8 mouse cellular contexts compared by ENCODE assay signal in genomic region chr19:5689565-5690342, GRCm38 (mm10). TPM values are rescaled to one million over a fixed set of nuclear protein-coding genes. Genes with fewer than 3 reads are reported as not detected.
A peak's percentile ranks its signal among the peaks of the same experiment; 100 is the strongest.
DNase-seq lines count a peak whose midpoint lies in the region; ATAC-seq and TF ChIP-seq lines count a peak whose summit lies in the region.

No protein-coding gene starts in this region.

- ATAC-seq in forebrain, postnatal 0 days, result peak; percentile 13; the same call in 1 of the 2 replicates
- peak; percentile 18; the same call in 1 of the 2 replicates for ATAC-seq in neural tube, embryonic 15.5 days (ENCODE audit: low FRiP score)

- H3K4me3 ChIP-seq in MEL (ENCODE audit: control insufficient read depth in 1 of 2, insufficient read depth in 1 of 2, low read depth in 2 of 2, low read length in 2 of 2), result peak overlapping the region; percentile 89 to 99
- peak overlapping the region; percentile 82 for H3K4me3 ChIP-seq in cerebellum, adult 2 months (replicated peaks; ENCODE audit: insufficient read depth, low read depth, low read length)
- H3K4me3 ChIP-seq in forebrain, postnatal 0 days (ENCODE audit: low read depth, low read length), result peak overlapping the region; percentile 69
- H3K4me3 ChIP-seq in lung, adult 2 months (replicated peaks; ENCODE audit: extremely low read depth, low read depth, low read length), result peak overlapping the region; percentile 97
- H3K4me3 ChIP-seq in neural tube, embryonic 15.5 days (replicated peaks), result peak overlapping the region; percentile 86

- H3K79me2 ChIP-seq in MEL (ENCODE audit: control insufficient read depth, insufficient read depth, low read length, poor library complexity), result peaks cover 44% of the 10 kb centered on the region

- no peaks in the 10 kb centered on the region for H3K27me3 ChIP-seq in MEL (ENCODE audit: control insufficient read depth in 1 of 2, insufficient read depth in 2 of 2, low read length in 2 of 2)
- no peaks in the 10 kb centered on the region for H3K27me3 ChIP-seq in cerebellum, adult 2 months (ENCODE audit: control insufficient read depth, insufficient read depth, low read length)
- no peaks in the 10 kb centered on the region for H3K27me3 ChIP-seq in forebrain, postnatal 0 days (ENCODE audit: insufficient read depth, low read length)
- no peaks in the 10 kb centered on the region for H3K27me3 ChIP-seq in neural tube, embryonic 15.5 days (replicated peaks)

- intact Hi-C loops in heart, postnatal 36 days (cut with DNase I), result loop anchor here (1.0 to 5.0 kb wide), 3 partner anchors 38 to 263 kb away; partner anchors contain the start of gene Rela

- TF ChIP-seq CTCF in MEL (IDR thresholded peaks at IDR 0.05 in 2 of 3, conservative IDR thresholded peaks at IDR 0.05 in 1 of 3; ENCODE audit: control insufficient read depth in 1 of 3, insufficient read depth in 1 of 3, low read depth in 2 of 3, low read length in 3 of 3, poor library complexity in 1 of 3, severe bottlenecking in 1 of 3), result no peak
- TF ChIP-seq CTCF in cerebellum, adult 2 months (IDR thresholded peaks at IDR 0.05; ENCODE audit: borderline replicate concordance, insufficient read depth, low read depth, low read length), result no peak
- no peak for TF ChIP-seq CTCF in forebrain, postnatal 0 days (IDR thresholded peaks at IDR 0.05; ENCODE audit: low read depth)
- no peak for TF ChIP-seq CTCF in lung, adult 2 months (IDR thresholded peaks at IDR 0.05; ENCODE audit: insufficient read depth, low read length)

- H3K4me2 ChIP-seq in forebrain, postnatal 0 days (ENCODE audit: low read depth), result peak overlapping the region; percentile 97
- H3K4me2 ChIP-seq in neural tube, embryonic 15.5 days, result peak overlapping the region; percentile 95

- H3K27ac ChIP-seq in MEL (ENCODE audit: control insufficient read depth, low read depth, low read length), result peak overlapping the region; percentile 94
- H3K27ac ChIP-seq in cerebellum, adult 2 months (ENCODE audit: insufficient read depth, low read length), result peak overlapping the region; percentile 70
- peak overlapping the region; percentile 69 for H3K27ac ChIP-seq in forebrain, postnatal 0 days (ENCODE audit: low read depth, low read length)
- peak overlapping the region; percentile 91 for H3K27ac ChIP-seq in neural tube, embryonic 15.5 days (replicated peaks)

- peaks cover 0 to 9% of the 10 kb centered on the region in 2 experiments; a peak in 2 of 4 replicates for H3K36me3 ChIP-seq in MEL (ENCODE audit: control insufficient read depth in 1 of 2, insufficient read depth in 2 of 2, low read length in 2 of 2)
- H3K36me3 ChIP-seq in forebrain, postnatal 0 days (ENCODE audit: insufficient read depth), result peaks cover 29% of the 10 kb centered on the region
- H3K36me3 ChIP-seq in neural tube, embryonic 15.5 days, result peaks cover 37% of the 10 kb centered on the region

- DNase-seq in MEL (ENCODE audit: low read depth, low spot score), result peak; percentile 94
- peak; percentile 75 to 78 for DNase-seq in cerebellum, adult 2 months
- DNase-seq in forebrain, postnatal 0 days, result peak; percentile 61
- DNase-seq in heart, postnatal 36 days, result peak; percentile 85 to 88
- DNase-seq in layer of hippocampus, adult 18-20 months (ENCODE audit: low spot score in 2 of 2), result peak; percentile 67 to 76
- DNase-seq in lung, adult 2 months, result peak; percentile 90
- DNase-seq in testis, postnatal 10 days (ENCODE audit: low spot score), result peak; percentile 87

- TF ChIP-seq POLR2A in MEL (IDR thresholded peaks at IDR 0.05; ENCODE audit: control insufficient read depth in 1 of 2, insufficient read depth in 1 of 2, low read depth in 1 of 2, low read length in 2 of 2, poor library complexity in 1 of 2), result peak in 1 of 2 experiments; percentile 80; a peak in 2 of 4 replicates
- TF ChIP-seq POLR2A in cerebellum, adult 2 months (IDR thresholded peaks at IDR 0.05; ENCODE audit: borderline replicate concordance, insufficient read depth, low read length), result no peak
- TF ChIP-seq POLR2A in lung, adult 2 months (IDR thresholded peaks at IDR 0.05; ENCODE audit: borderline replicate concordance, extremely low read depth, low read depth, low read length), result peak; percentile 83; the same call in 1 of the 2 replicates

- H3K9ac ChIP-seq in MEL (ENCODE audit: control insufficient read depth, low read depth, low read length, poor library complexity, severe bottlenecking), result peak overlapping the region; percentile 91
- H3K9ac ChIP-seq in forebrain, postnatal 0 days, result peak overlapping the region; percentile 68
- H3K9ac ChIP-seq in neural tube, embryonic 15.5 days (replicated peaks), result peak overlapping the region; percentile 77

- no peak for TF ChIP-seq EP300 in MEL (IDR thresholded peaks at IDR 0.05; ENCODE audit: low read depth in 1 of 2, low read length in 2 of 2)

- H3K4me1 ChIP-seq in MEL (ENCODE audit: control insufficient read depth in 1 of 2, insufficient read depth in 2 of 2, low read length in 2 of 2), result peaks cover 2 to 24% of the 10 kb centered on the region in 2 experiments; a peak in 3 of 4 replicates
- peaks cover 39% of the 10 kb centered on the region for H3K4me1 ChIP-seq in cerebellum, adult 2 months (ENCODE audit: control insufficient read depth, insufficient read depth, low read length)
- H3K4me1 ChIP-seq in forebrain, postnatal 0 days (ENCODE audit: insufficient read depth), result peaks cover 17% of the 10 kb centered on the region
- H3K4me1 ChIP-seq in lung, adult 2 months (ENCODE audit: control insufficient read depth, insufficient read depth, low read length), result peaks cover 20% of the 10 kb centered on the region
- H3K4me1 ChIP-seq in neural tube, embryonic 15.5 days, result peaks cover 60% of the 10 kb centered on the region

- no peaks in the 10 kb centered on the region for H3K9me3 ChIP-seq in MEL (replicated peaks; ENCODE audit: insufficient read depth, low read length)
- H3K9me3 ChIP-seq in forebrain, postnatal 0 days (ENCODE audit: low read length), result no peaks in the 10 kb centered on the region
- H3K9me3 ChIP-seq in neural tube, embryonic 15.5 days (replicated peaks), result no peaks in the 10 kb centered on the region

- no peak for TF ChIP-seq RAD21 in MEL (IDR thresholded peaks at IDR 0.05; ENCODE audit: low read depth, low read length)

- WGBS in cerebellum, adult 2 months, result 2% methylated on average over 42 of the region's 42 CpGs
- 13% methylated on average over 42 of the region's 42 CpGs for WGBS in forebrain, postnatal 0 days
- WGBS in lung, adult 2 months, result 2% methylated on average over 42 of the region's 42 CpGs
- 11% methylated on average over 42 of the region's 42 CpGs for WGBS in neural tube, embryonic 15.5 days

RNA-seq across cellular contexts. Expression of gene Pcnx3, which starts 1.0 kb away (rescaled TPM):
- 25.3 and 26.8 TPM in 2 replicates for total RNA-seq in MEL (2012; rRNA removed)
- polyA plus RNA-seq in MEL (2012; ENCODE audit: insufficient read depth in 1 of 2, insufficient read length in 2 of 2, low read depth in 1 of 2, low replicate concordance in 2 of 2, missing spikeins in 1 of 2), result 10 to 100 TPM in 1 of 2 experiments, not detected in 1; 76.4 TPM
- 65.0 and 65.1 TPM in 2 replicates for polyA plus RNA-seq in cerebellum, adult 2 months (2012; rRNA removed)
- 57.4 and 67.1 TPM in 2 replicates for total RNA-seq in forebrain, postnatal 0 days (2014; rRNA removed)
- 10.2 and 17.2 TPM in 2 replicates for polyA plus RNA-seq in forebrain, postnatal 0 days (2015; fragmentation: Nextera tagmentation; extraction: Ambion mirVana)
- total RNA-seq in heart, postnatal 36 days (2021), result 10 to 100 TPM; 15.7 to 16.8 TPM
- 10 to 100 TPM; 58.3 to 68.6 TPM for total RNA-seq in layer of hippocampus, adult 18-20 months (2021)
- polyA plus RNA-seq in lung, adult 2 months (2012; rRNA removed), result 156 and 166 TPM in 2 replicates
- polyA plus RNA-seq in neural tube, embryonic 15.5 days (2015; fragmentation: Nextera tagmentation; extraction: Ambion mirVana), result 21.0 and 23.4 TPM in 2 replicates

RNA-seq across cellular contexts. Expression of gene Map3k11, which starts 1.2 kb away (rescaled TPM):
- total RNA-seq in MEL (2012; rRNA removed), result 17.9 and 22.5 TPM in 2 replicates
- polyA plus RNA-seq in MEL (2012; ENCODE audit: insufficient read depth in 1 of 2, insufficient read length in 2 of 2, low read depth in 1 of 2, low replicate concordance in 2 of 2, missing spikeins in 1 of 2), result 10 to 100 TPM in 1 of 2 experiments, not detected in 1; 38.3 TPM
- polyA plus RNA-seq in cerebellum, adult 2 months (2012; rRNA removed), result 28.6 and 29.7 TPM in 2 replicates
- 14.4 and 19.7 TPM in 2 replicates for total RNA-seq in forebrain, postnatal 0 days (2014; rRNA removed)
- 8.7 and 9.0 TPM in 2 replicates for polyA plus RNA-seq in forebrain, postnatal 0 days (2015; fragmentation: Nextera tagmentation; extraction: Ambion mirVana)
- total RNA-seq in heart, postnatal 36 days (2021), result 10 to 100 TPM; 26.0 to 29.5 TPM
- total RNA-seq in layer of hippocampus, adult 18-20 months (2021), result 10 to 100 TPM; 17.6 to 18.1 TPM
- polyA plus RNA-seq in lung, adult 2 months (2012; rRNA removed), result 141 and 162 TPM in 2 replicates
- 12.7 and 18.3 TPM in 2 replicates for polyA plus RNA-seq in neural tube, embryonic 15.5 days (2015; fragmentation: Nextera tagmentation; extraction: Ambion mirVana)

RNA-seq across cellular contexts. Expression of gene Kcnk7, which starts 14.4 kb away (rescaled TPM):
- 0.16 and 0.23 TPM in 2 replicates for total RNA-seq in MEL (2012; rRNA removed)
- under 1 TPM in 1 of 2 experiments, not detected in 1; 0.60 TPM for polyA plus RNA-seq in MEL (2012; ENCODE audit: insufficient read depth in 1 of 2, insufficient read length in 2 of 2, low read depth in 1 of 2, low replicate concordance in 2 of 2, missing spikeins in 1 of 2)
- polyA plus RNA-seq in cerebellum, adult 2 months (2012; rRNA removed), result 0.13 and 0.24 TPM in 2 replicates
- not detected in 2 replicates for total RNA-seq in forebrain, postnatal 0 days (2014; rRNA removed)
- 0.17 TPM in 1 of 2 replicates, not detected in the other for polyA plus RNA-seq in forebrain, postnatal 0 days (2015; fragmentation: Nextera tagmentation; extraction: Ambion mirVana)
- not detected for total RNA-seq in heart, postnatal 36 days (2021)
- not detected for total RNA-seq in layer of hippocampus, adult 18-20 months (2021)
- 2.0 and 4.6 TPM in 2 replicates for polyA plus RNA-seq in lung, adult 2 months (2012; rRNA removed)
- polyA plus RNA-seq in neural tube, embryonic 15.5 days (2015; fragmentation: Nextera tagmentation; extraction: Ambion mirVana), result 0.35 and 0.45 TPM in 2 replicates

RNA-seq across cellular contexts. Expression of gene Sipa1, which starts 26.2 kb away (rescaled TPM):
- 6.2 and 7.6 TPM in 2 replicates for total RNA-seq in MEL (2012; rRNA removed)
- polyA plus RNA-seq in MEL (2012; ENCODE audit: insufficient read depth in 1 of 2, insufficient read length in 2 of 2, low read depth in 1 of 2, low replicate concordance in 2 of 2, missing spikeins in 1 of 2), result 10 to 100 TPM in 1 of 2 experiments, not detected in 1; 15.5 TPM
- 12.4 and 14.8 TPM in 2 replicates for polyA plus RNA-seq in cerebellum, adult 2 months (2012; rRNA removed)
- 16.6 and 18.3 TPM in 2 replicates for total RNA-seq in forebrain, postnatal 0 days (2014; rRNA removed)
- polyA plus RNA-seq in forebrain, postnatal 0 days (2015; fragmentation: Nextera tagmentation; extraction: Ambion mirVana), result 14.6 and 19.6 TPM in 2 replicates
- total RNA-seq in heart, postnatal 36 days (2021), result 10 to 100 TPM; 19.5 to 29.0 TPM
- total RNA-seq in layer of hippocampus, adult 18-20 months (2021), result 10 to 100 TPM; 16.5 to 17.3 TPM
- 163 and 214 TPM in 2 replicates for polyA plus RNA-seq in lung, adult 2 months (2012; rRNA removed)
- polyA plus RNA-seq in neural tube, embryonic 15.5 days (2015; fragmentation: Nextera tagmentation; extraction: Ambion mirVana), result 19.1 and 21.7 TPM in 2 replicates

RNA-seq across cellular contexts. Expression of gene Ehbp1l1, which starts 36.4 kb away (rescaled TPM):
- 60.6 and 63.2 TPM in 2 replicates for total RNA-seq in MEL (2012; rRNA removed)
- 100 to 1,000 TPM in 1 of 2 experiments, 10 to 100 TPM in 1; 77.3 to 113 TPM for polyA plus RNA-seq in MEL (2012; ENCODE audit: insufficient read depth in 1 of 2, insufficient read length in 2 of 2, low read depth in 1 of 2, low replicate concordance in 2 of 2, missing spikeins in 1 of 2)
- 11.7 and 13.1 TPM in 2 replicates for polyA plus RNA-seq in cerebellum, adult 2 months (2012; rRNA removed)
- total RNA-seq in forebrain, postnatal 0 days (2014; rRNA removed), result 28.5 and 33.2 TPM in 2 replicates
- 41.3 and 53.0 TPM in 2 replicates for polyA plus RNA-seq in forebrain, postnatal 0 days (2015; fragmentation: Nextera tagmentation; extraction: Ambion mirVana)
- total RNA-seq in heart, postnatal 36 days (2021), result 100 to 1,000 TPM; 135 to 136 TPM
- 10 to 100 TPM; 13.9 to 17.2 TPM for total RNA-seq in layer of hippocampus, adult 18-20 months (2021)
- 64.4 and 73.8 TPM in 2 replicates for polyA plus RNA-seq in lung, adult 2 months (2012; rRNA removed)
- polyA plus RNA-seq in neural tube, embryonic 15.5 days (2015; fragmentation: Nextera tagmentation; extraction: Ambion mirVana), result 15.9 and 18.6 TPM in 2 replicates

Comparison
In these comparisons a context has a peak if more than half of its experiments do, and no peak if none do; other contexts are left out.
1. Peak in every context shown above with its lines: DNase-seq, ATAC-seq, H3K4me3 ChIP-seq and H3K27ac ChIP-seq.